8 mouse cellular contexts compared by ENCODE assay signal in the genomic region with DNA sequence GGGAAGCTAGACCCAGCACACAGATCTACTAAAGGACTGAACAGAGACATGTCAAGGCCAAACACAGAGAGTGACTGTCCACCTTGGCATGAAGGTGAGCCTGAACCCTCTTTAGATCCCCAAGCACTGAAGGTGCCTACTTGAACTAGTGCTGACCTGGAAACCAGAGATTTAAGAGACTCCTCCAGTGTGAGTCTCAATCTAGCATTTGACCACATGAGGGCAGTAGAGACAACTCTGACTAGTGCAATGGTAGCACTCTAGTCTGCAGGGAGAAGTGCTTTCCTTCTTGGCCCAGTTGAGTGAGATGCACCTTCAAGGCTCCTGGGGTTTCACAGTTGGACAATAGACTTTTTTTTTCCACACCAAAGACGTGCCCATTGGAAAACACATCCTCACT. TPM values are rescaled to one million over a fixed set of nuclear protein-coding genes. Genes with fewer than 3 reads are reported as not detected.
DNase-seq lines count a peak whose midpoint lies in the region; ATAC-seq lines count a peak whose summit lies in the region.

No protein-coding gene starts in this region.

- H3K4me3 ChIP-seq in heart, embryonic 12.5 days = no peak overlapping the region
- H3K4me3 ChIP-seq in midbrain, embryonic 16.5 days (ENCODE audit: low read depth, low read length) = no peak overlapping the region

- peak; percentile 65 for DNase-seq in heart, adult 8-10 months (ENCODE audit: low spot score)
- peak; percentile 84 for DNase-seq in ES-CJ7 (ENCODE audit: low read depth, low spot score)
- peak; percentile 69 for DNase-seq in cerebellum, adult 8-10 months
- peak; percentile 55 to 80 for DNase-seq in left cerebral cortex, postnatal 25 days (ENCODE audit: low spot score in 2 of 2)
- peak; percentile 60 for DNase-seq in thymus, postnatal 25 days

- H3K4me2 ChIP-seq in heart, embryonic 12.5 days = no peak overlapping the region
- H3K4me2 ChIP-seq in midbrain, embryonic 16.5 days (ENCODE audit: low read length) = no peak overlapping the region

- peaks cover 54% of the 10 kb centered on the region for H3K36me3 ChIP-seq in heart, embryonic 12.5 days
- peaks cover 17% of the 10 kb centered on the region for H3K36me3 ChIP-seq in midbrain, embryonic 16.5 days (ENCODE audit: control insufficient read depth, insufficient read depth, low read length)

- no peak overlapping the region for H3K27ac ChIP-seq in heart, embryonic 12.5 days (ENCODE audit: poor library complexity, severe bottlenecking)
- no peak overlapping the region for H3K27ac ChIP-seq in midbrain, embryonic 16.5 days (ENCODE audit: low read length)

- 34% methylated on average over 1 of the region's 1 CpGs for WGBS in heart, embryonic 12.5 days
- 44% methylated on average over 1 of the region's 1 CpGs for WGBS in midbrain, embryonic 16.5 days

- no peaks in the 10 kb centered on the region for H3K27me3 ChIP-seq in heart, embryonic 12.5 days (replicated peaks)
- no peaks in the 10 kb centered on the region for H3K27me3 ChIP-seq in midbrain, embryonic 16.5 days (ENCODE audit: control insufficient read depth, insufficient read depth, low read depth, low read length)

- H3K9ac ChIP-seq in heart, embryonic 12.5 days = no peak overlapping the region
- H3K9ac ChIP-seq in midbrain, embryonic 16.5 days (ENCODE audit: low read depth, low read length) = no peak overlapping the region

- no peak for ATAC-seq in heart, embryonic 12.5 days (ENCODE audit: insufficient number of reproducible peaks, low FRiP score)
- ATAC-seq in granulocyte monocyte progenitor cell, adult 5-6 weeks (replicated peaks; ENCODE audit: poor library complexity, severe bottlenecking) = peak; percentile 41; the same call in 1 of the 2 replicates
- ATAC-seq in midbrain, embryonic 16.5 days = 0 out of 2 replicates have a peak, but pooled peaks have one; percentile 36

- no peaks in the 10 kb centered on the region for H3K9me3 ChIP-seq in heart, embryonic 12.5 days (replicated peaks)
- no peaks in the 10 kb centered on the region for H3K9me3 ChIP-seq in midbrain, embryonic 16.5 days (replicated peaks; ENCODE audit: control insufficient read depth, low read length, poor library complexity, severe bottlenecking)

- H3K4me1 ChIP-seq in heart, embryonic 12.5 days (replicated peaks) = no peaks in the 10 kb centered on the region
- H3K4me1 ChIP-seq in midbrain, embryonic 16.5 days (ENCODE audit: control insufficient read depth, insufficient read depth, low read length) = no peaks in the 10 kb centered on the region

- intact Hi-C loops in left cerebral cortex, postnatal 25 days (cut with DNase I) = loop anchor here (1.0 to 5.0 kb wide), 2 partner anchors 204 to 338 kb away; no protein-coding TSS in a partner anchor

RNA-seq across cellular contexts. Expression of a gene that starts 20.5 kb away (rescaled TPM):
- 10 to 100 TPM in 1 of 4 experiments, 1 to 10 TPM in 3; 7.0 to 11.4 (median 8.2) TPM for total RNA-seq in heart, adult 8-10 months (2022)
- 39.2 and 42.4 TPM in 2 replicates for polyA plus RNA-seq in heart, embryonic 12.5 days (2016; fragmentation: Nextera tagmentation; extraction: Ambion mirVana)
- not detected in 2 replicates for total RNA-seq in granulocyte monocyte progenitor cell, adult 5-6 weeks (2014; fragmentation: Nextera tagmentation)
- not detected in 2 replicates for total RNA-seq in granulocyte monocyte progenitor cell, adult 5-6 weeks (2017)
- 1 to 10 TPM; 8.2 to 8.7 TPM for total RNA-seq in left cerebral cortex, postnatal 25 days (2021)
- polyA plus RNA-seq in midbrain, embryonic 16.5 days (2015; fragmentation: Nextera tagmentation; extraction: Ambion mirVana) = 28.9 and 30.9 TPM in 2 replicates

RNA-seq across cellular contexts. Expression of a gene that starts 46.4 kb away (rescaled TPM):
- total RNA-seq in heart, adult 8-10 months (2022) = 10 to 100 TPM; 22.5 to 33.7 (median 30.9) TPM
- 0.97 and 1.3 TPM in 2 replicates for polyA plus RNA-seq in heart, embryonic 12.5 days (2016; fragmentation: Nextera tagmentation; extraction: Ambion mirVana)
- not detected in 2 replicates for total RNA-seq in granulocyte monocyte progenitor cell, adult 5-6 weeks (2014; fragmentation: Nextera tagmentation)
- not detected in 2 replicates for total RNA-seq in granulocyte monocyte progenitor cell, adult 5-6 weeks (2017)
- 100 to 1,000 TPM; 221 to 222 TPM for total RNA-seq in left cerebral cortex, postnatal 25 days (2021)
- 6.7 and 7.2 TPM in 2 replicates for polyA plus RNA-seq in midbrain, embryonic 16.5 days (2015; fragmentation: Nextera tagmentation; extraction: Ambion mirVana)

RNA-seq across cellular contexts. Expression of a gene that starts 47.3 kb away (rescaled TPM):
- 100 to 1,000 TPM; 124 to 138 (median 128) TPM for total RNA-seq in heart, adult 8-10 months (2022)
- 122 and 131 TPM in 2 replicates for polyA plus RNA-seq in heart, embryonic 12.5 days (2016; fragmentation: Nextera tagmentation; extraction: Ambion mirVana)
- total RNA-seq in granulocyte monocyte progenitor cell, adult 5-6 weeks (2014; fragmentation: Nextera tagmentation) = 115 and 137 TPM in 2 replicates
- total RNA-seq in granulocyte monocyte progenitor cell, adult 5-6 weeks (2017) = 99.8 and 121 TPM in 2 replicates
- 1,000 to 10,000 TPM; 1,057 to 1,077 TPM for total RNA-seq in left cerebral cortex, postnatal 25 days (2021)
- polyA plus RNA-seq in midbrain, embryonic 16.5 days (2015; fragmentation: Nextera tagmentation; extraction: Ambion mirVana) = 174 and 197 TPM in 2 replicates

Comparison
In these comparisons a context has a peak if more than half of its experiments do, and no peak if none do; other contexts are left out.
1. RNA of a gene that starts 20.5 kb away (total RNA-seq): 7.0 to 11.4 TPM in heart, adult 8-10 months and 8.2 to 8.7 TPM in left cerebral cortex, postnatal 25 days; not detected in granulocyte monocyte progenitor cell, adult 5-6 weeks; every median in the first group is over 4 times any median in the second.
2. RNA of a gene that starts 46.4 kb away (total RNA-seq): 221 to 222 TPM in left cerebral cortex, postnatal 25 days and 22.5 to 33.7 TPM in heart, adult 8-10 months; not detected in granulocyte monocyte progenitor cell, adult 5-6 weeks; every median in the first group is over 10 times any median in the second.
3. RNA of a gene that starts 47.3 kb away (total RNA-seq): 1,057 to 1,077 TPM in left cerebral cortex, postnatal 25 days; 124 to 138 TPM in heart, adult 8-10 months and 99.8 to 137 TPM in granulocyte monocyte progenitor cell, adult 5-6 weeks; every median in the first group is over 4 times any median in the second.
4. Peak in every context shown above with its lines, with median percentiles within 50 percentile points of each other: DNase-seq.